Mouse (Mus musculus) ovary, postnatal 10 days (tissue): ENCODE measurements around the gene Acacb.

Source experiments
- DNase-seq: peaks from one replicate; pipeline ENCODE4 v3.0.0; 2022; ENCODE audit warnings: low spot score

Acacb gene

DNA sequence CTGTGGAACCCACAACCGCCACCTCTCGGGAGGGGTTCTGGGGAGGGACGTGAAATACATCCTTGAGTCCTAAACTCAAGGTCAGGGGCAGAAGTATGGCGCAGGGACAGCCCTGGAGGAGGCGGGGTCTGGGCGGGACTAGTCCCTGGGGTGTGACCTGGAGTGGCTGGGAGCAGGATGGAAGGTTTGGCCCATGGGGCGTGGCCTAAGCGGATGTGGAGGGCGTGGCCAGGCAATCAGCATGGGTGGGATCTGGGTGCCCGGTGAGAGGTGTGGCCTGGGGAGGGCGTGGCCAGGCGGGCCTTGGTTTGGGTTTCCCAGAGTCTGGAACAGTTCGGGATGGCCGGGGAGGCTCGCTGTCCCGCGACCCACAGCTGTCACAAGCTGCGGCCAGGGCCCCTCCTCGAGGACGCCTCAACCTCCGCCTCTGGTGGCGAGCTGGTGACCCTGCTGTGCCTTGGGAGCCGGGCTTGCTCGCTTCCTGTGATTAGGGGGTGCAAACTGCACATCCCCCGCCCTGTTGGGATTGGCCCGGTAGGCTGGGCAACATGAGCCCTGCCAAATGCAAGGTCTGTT is 29.3 kb downstream of the Acacb start:
- DNase-seq = peak; percentile 83

GRCm38 (mm10) chr5:114176548-114177400 is 30.4 kb downstream of the Acacb start:
- DNase-seq = no peak

DNA sequence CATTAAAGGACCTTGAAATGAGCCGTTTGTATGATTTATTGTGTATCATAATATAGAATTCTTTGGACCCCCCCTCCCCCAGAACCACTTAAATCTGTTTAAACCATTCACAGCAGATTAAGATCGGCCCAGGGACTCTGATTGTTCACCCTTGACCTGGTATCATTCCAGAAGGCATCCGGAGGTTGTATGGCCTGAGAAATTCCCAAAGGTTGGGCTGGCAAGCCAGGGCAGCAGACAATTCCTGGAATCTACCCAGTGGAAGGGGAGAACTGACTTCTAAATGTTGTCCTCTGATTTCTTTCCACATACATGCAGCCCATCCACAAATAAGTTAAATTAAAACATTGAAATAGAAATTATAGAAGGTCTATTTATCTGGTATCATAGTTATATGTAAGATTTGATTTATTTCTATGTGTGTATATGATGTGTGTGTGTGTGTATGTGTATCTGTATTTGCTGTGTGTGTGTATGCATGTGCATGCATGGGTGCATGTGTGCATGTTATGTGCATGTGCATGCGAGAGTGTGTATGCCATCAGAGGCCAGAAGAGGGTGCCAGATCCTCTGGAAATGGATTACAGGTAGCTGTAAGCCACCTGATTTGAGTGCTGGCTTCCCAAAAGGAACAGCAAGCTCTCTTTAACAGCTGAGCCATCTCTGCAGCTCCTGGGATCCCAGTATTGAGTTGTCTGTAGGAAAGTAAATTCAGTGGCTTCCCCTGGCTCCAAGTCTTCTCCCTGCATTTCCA is 31.8 kb downstream of the Acacb start:
- no peak for DNase-seq

DNA sequence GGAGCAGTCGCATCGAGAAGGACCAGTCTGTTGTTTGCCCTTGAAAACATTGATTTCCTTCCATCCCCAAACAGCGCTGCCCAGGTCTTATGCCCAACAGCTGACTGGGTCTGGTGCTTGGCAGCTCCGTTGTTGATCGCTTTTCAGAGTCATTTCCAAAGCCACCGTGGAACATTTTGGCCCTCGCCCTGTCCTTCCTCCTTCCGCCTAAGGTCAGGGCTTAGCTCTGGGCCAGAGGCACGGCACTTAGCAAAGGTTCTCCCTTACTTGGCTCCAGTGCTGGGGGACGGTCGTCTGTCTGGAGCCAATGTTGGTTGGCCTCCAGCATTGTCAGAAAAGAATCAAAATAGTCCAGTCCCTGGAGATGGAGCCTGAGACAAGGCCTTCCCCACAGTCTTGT is 33.2 kb downstream of the Acacb start:
- no peak for DNase-seq

DNA sequence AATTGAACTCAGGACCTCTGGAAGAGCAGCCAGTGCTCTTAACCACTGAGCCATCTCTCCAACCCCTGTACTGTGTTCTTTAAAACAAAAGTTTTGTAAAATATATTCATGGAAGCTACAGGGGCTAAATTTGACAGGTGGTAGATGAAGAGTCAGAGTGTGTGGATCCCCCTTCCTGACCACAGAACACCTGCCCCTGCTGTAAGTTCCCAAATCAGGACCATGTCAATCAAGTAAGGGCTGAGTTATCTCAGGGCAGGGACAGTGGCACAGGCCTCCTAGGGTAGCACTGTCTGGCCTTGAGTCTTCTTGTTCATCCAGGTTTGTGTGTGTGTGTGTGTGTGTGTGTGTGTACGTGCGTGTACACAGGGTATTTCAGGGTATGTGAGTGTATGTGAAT is 37.2 kb downstream of the Acacb start:
- no peak for DNase-seq

GRCm38 (mm10) chr5:114187108-114187507 is 40.8 kb downstream of the Acacb start:
- no peak for DNase-seq

DNA sequence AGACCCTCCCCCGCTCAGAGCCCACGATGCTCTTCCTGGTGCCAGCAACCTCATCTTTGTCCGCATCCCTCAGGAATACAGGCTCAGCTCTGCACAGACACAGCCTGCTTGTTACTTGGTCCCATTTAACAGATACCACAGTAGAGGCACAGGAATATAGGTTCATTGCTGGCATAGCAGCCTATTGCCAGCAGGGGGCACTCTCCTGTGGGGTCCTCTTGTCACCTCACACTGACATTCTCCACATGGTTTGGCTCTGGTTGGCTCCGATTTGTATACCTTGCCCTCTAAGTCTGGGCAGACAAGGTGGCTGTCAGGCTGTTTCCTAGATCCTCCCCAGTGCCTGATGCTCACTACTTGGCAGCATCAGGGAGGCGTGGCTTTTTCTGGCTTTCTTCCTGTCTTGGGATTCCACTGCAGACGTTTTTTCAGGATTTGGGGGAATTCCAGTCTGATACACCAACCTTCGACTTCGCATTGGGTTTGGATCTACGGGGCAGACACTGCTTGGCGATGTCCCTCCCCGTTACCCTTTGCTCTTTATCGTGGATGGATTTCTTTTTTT is 42.6 kb downstream of the Acacb start:
- DNase-seq = no peak

GRCm38 (mm10) chr5:114194161-114194560 is 47.8 kb downstream of the Acacb start:
- DNase-seq = no peak

GRCm38 (mm10) chr5:114199116-114199777 is 52.9 kb downstream of the Acacb start:
- DNase-seq = no peak

GRCm38 (mm10) chr5:114206158-114206557 is 59.8 kb downstream of the Acacb start:
- DNase-seq = no peak

GRCm38 (mm10) chr5:114213183-114213582 is 66.8 kb downstream of the Acacb start:
- DNase-seq = no peak

DNA sequence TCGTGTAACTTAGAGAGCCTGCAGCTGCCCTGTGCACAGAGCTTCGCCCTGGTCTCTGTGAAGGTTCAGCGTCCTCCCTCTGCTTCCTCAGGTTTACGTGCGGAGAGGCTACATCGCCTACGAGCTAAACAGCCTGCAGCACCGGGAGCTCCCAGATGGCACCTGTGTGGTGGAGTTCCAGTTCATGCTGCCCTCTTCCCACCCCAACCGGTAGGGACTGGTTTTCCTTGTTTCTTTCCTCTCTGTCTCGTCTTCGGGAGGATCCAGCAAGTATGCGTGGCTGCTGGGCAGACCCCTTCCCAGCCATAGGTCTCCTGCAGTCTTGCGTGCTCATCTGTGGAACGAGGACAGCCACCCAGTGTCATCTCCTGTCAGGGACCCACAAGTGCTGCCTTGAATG is 72.4 kb downstream of the Acacb start:
- DNase-seq = no peak

DNA sequence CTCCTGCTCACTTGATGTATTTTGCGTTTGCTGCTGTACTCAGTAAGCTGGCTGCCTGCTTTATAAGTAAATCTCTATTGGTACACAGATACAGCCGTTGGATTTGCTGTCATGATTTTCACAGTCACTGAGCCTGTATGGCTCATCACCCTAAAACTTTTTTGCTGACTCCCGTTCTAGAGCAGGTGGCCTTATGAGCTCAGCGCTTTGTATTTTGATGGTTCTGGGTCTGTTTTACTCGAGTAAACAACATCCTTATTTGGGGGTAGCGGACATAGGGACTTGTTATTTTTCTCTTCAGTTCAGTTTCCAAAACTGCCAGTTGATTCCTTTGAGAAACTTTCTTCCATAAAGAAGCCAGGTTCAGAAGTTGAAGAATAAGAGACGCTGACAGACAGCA is 79.7 kb downstream of the Acacb start:
- DNase-seq = no peak

GRCm38 (mm10) chr5:114228901-114229300 is 82.6 kb downstream of the Acacb start:
- DNase-seq = no peak

GRCm38 (mm10) chr5:114238924-114239323 is 92.6 kb downstream of the Acacb start:
- no peak for DNase-seq

DNA sequence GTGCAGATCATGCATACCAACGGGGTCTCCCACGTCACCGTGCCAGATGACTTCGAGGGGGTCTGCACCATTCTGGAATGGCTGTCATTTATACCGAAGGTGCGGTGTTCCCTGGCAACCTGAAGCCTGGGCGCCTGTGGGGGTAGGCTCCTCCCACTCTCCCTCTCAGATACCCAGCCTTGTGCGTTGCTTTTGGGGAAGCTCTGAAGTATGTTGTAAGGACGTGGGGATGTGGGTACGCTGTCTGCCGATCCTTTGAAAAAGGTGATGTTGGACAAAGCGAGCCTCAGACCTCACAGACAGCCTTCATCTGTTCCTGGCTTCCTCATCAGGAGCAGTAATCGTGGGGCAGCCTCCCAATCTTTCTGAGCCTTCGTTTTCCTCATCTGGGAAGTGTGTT is 93.4 kb downstream of the Acacb start:
- DNase-seq = no peak

DNA sequence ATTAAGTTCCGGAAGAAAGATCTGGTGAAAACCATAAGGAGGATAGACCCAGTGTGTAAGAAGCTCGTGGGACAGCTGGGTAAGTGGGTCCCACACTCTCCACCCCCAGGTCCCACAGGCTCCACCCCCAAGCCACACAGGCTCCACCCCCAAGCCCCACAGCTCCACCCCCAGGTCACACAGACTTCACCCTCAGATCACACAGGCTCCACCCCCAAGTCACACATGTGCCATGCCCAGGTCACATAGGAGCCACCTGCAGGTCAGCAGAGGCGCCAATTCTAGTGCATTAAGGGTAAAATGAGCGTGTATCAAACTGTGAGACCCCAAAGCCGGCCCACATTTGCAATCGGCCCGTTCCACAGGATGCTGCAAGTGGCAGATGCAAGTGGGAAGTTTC is 100.1 kb downstream of the Acacb start:
- DNase-seq = no peak

GRCm38 (mm10) chr5:114248174-114248589 is 101.8 kb downstream of the Acacb start:
- peak; percentile 36 for DNase-seq

DNA sequence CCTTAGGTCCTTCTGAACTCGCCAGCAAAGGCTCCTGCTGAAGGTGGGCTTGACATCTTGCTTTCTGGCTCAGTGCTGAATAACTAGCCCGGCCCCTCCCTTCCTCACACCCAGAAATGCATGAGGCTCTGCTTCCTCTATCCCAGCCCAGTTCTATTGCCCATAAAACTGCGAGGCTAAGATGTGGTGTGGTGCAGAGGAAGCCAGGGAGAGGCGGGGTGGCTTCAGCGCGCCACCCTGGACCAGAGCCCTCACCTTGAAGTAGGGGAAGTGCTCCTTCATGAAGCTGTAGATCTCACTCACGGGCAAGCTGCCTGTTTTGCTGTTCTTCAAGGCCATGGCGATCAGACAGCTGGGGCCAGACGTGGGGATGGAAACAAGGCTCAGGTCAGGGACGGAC is 113.2 kb downstream of the Acacb start:
- no peak for DNase-seq

GRCm38 (mm10) chr5:114261494-114261893 is 115.2 kb downstream of the Acacb start:
- no peak for DNase-seq

DNA sequence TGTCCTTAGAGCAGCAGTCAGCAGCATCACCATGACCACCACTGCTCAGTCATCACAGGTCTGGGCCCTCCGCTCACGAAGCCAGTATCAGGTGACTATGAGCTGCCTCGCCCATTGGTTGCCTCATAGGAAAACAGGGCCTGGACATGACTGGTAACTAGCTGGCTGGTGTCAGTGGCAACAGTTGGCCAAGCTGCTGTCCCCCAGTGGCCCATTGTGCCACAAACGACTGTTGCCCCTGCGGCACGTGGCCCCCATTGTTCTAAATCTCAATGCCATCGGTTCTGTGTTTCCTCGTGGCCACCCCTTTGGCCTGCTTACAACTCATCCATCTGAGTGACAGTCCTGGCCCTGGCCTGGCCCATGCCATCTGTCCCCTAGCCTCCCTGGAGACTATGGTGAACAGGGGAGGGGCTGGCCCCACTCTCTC is 117.7 kb downstream of the Acacb start:
- no peak for DNase-seq

DNA sequence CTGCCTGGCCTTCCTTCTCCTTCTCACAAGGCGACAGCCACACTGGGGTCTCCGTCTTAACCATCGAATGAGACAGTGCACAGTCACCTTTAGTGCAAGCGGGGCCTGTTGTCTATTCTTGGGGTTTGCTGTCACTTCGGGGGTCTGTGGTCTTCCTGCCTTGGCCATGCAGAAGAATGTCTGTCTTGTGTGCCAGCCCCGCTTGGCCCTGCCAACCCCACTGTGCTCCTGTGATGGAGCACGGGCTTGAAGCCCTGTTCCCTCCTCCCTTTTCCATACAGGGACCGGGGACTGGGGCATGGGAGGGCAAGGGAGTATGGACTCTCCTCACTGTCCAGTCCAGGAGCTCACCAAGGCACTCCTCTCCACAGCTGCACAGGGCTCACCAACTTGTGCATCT is 118.5 kb downstream of the Acacb start:
- no peak for DNase-seq
